Mouse (Mus musculus) forebrain, embryonic 10.5 days (tissue): ENCODE measurements around the gene Dhx58. TPM values are rescaled to one million over a fixed set of nuclear protein-coding genes. Genes with fewer than 3 reads are reported as not detected.

Source experiments
- DNase-seq: peaks from one replicate; pipeline ENCODE4 v3.0.0-alpha.2; 2017; ENCODE audit warnings: low spot score; ENCODE audit errors: extremely low spot score
- H3K27ac ChIP-seq: fragments of 300-500 bp; sonication (generic); 2 replicates; pipeline ENCODE4 v1.5.1; 2016; ENCODE audit warnings: mild to moderate bottlenecking
- H3K27me3 ChIP-seq: fragments of 300-500 bp; sonication (generic); 2 replicates; pipeline ENCODE4 v1.6.1; 2016; ENCODE audit warnings: mild to moderate bottlenecking; ENCODE audit not compliant: poor library complexity, severe bottlenecking
- H3K36me3 ChIP-seq: fragments of 300-500 bp; sonication (generic); replicated peaks from 2 replicates; pipeline ENCODE4 v1.6.1; 2016; ENCODE audit warnings: mild to moderate bottlenecking, moderate library complexity
- H3K4me1 ChIP-seq: fragments of 300-500 bp; sonication (generic); 2 replicates; pipeline ENCODE4 v1.6.1; 2016
- H3K4me3 ChIP-seq: fragments of 300-500 bp; sonication (generic); 2 replicates; pipeline ENCODE4 v1.5.1; 2016; ENCODE audit warnings: mild to moderate bottlenecking, moderate library complexity
- H3K9me3 ChIP-seq: fragments of 300-500 bp; sonication (generic); 2 replicates; pipeline ENCODE4 v1.6.1; 2016; ENCODE audit warnings: mild to moderate bottlenecking, moderate library complexity
- WGBS: fragments of 180-500 bp; shearing (Covaris S2); methylation state at CpG from one replicate; pipeline ENCODE4 v1.1.7; 2016; 5-methylcytosine and 5-hydroxymethylcytosine counted together
- polyA plus RNA-seq: library from polyadenylated mRNA; unstranded; fragments of >200 nt; fragmentation: Nextera tagmentation; extraction: Ambion mirVana; gene quantifications from 2 replicates; pipeline ENCODE4 v1.2.1, GENCODE M21; 2016

The Dhx58 gene
- polyA plus RNA-seq, 1 experiment from 2014 or later, result 3.8 TPM

GRCm38 (mm10) chr11:100646265-100646664 is 57.8 kb downstream of the Dhx58 start:
- Histone ChIP-seq H3K27ac (no peak overlapping the region), H3K4me3 (no peak overlapping the region), H3K9me3 (no peaks in the 10 kb centered on the region), H3K27me3 (peaks cover 61% of the 10 kb centered on the region), H3K4me1 (0 out of 2 replicates have a peak, but pooled peaks cover 4% of the 10 kb centered on the region), H3K36me3 (no peaks in the 10 kb centered on the region)
- WGBS, result 3% methylated on average over 1 of the region's 1 CpGs
- peak; percentile 67 for DNase-seq

Other genes with a start within 250 kb of the Dhx58 start
- 8.2 and 10.0 TPM in 2 replicates for gene Klhl11, start 231.5 kb downstream of the Dhx58 start, polyA plus RNA-seq
- gene Acly, start 176.3 kb downstream of the Dhx58 start, polyA plus RNA-seq, result 287 and 294 TPM in 2 replicates
- 1.4 and 1.5 TPM in 2 replicates for gene Ttc25, start 158.7 kb downstream of the Dhx58 start, polyA plus RNA-seq
- gene Cnp, start 129.4 kb downstream of the Dhx58 start, polyA plus RNA-seq, result 15.3 and 17.5 TPM in 2 replicates
- gene Nkiras2, start 85.0 kb downstream of the Dhx58 start, polyA plus RNA-seq, result 83.1 and 91.8 TPM in 2 replicates
- 286 and 289 TPM in 2 replicates for gene Dnajc7, start 84.1 kb downstream of the Dhx58 start, polyA plus RNA-seq
- 0.28 and 0.41 TPM in 2 replicates for gene Zfp385c, start 11.8 kb downstream of the Dhx58 start, polyA plus RNA-seq
- 76.3 and 78.5 TPM in 2 replicates for gene Kat2a, start 8.2 kb upstream of the Dhx58 start, polyA plus RNA-seq
- 0.24 and 0.30 TPM in 2 replicates for gene Hspb9, start 9.6 kb upstream of the Dhx58 start, polyA plus RNA-seq
- 13.2 and 14.9 TPM in 2 replicates for gene Rab5c, start 33.9 kb upstream of the Dhx58 start, polyA plus RNA-seq
- gene Kcnh4, start 55.7 kb upstream of the Dhx58 start, polyA plus RNA-seq, result 0.62 and 0.78 TPM in 2 replicates
- not detected in 2 replicates for gene Hcrt, start 58.7 kb upstream of the Dhx58 start, polyA plus RNA-seq
- 2.8 and 3.0 TPM in 2 replicates for gene Ghdc, start 66.7 kb upstream of the Dhx58 start, polyA plus RNA-seq
- 14.9 and 16.2 TPM in 2 replicates for gene Stat5b, start 146.5 kb upstream of the Dhx58 start, polyA plus RNA-seq
- 1.7 TPM in 2 replicates for gene Stat5a, start 155.1 kb upstream of the Dhx58 start, polyA plus RNA-seq
- gene Stat3, start 235.3 kb upstream of the Dhx58 start, polyA plus RNA-seq, result 15.0 and 15.6 TPM in 2 replicates